Mouse (Mus musculus) bone marrow, adult 2 months (tissue): ENCODE measurements around the gene Frs3. TPM values are rescaled to one million over a fixed set of nuclear protein-coding genes. Genes with fewer than 3 reads are reported as not detected.

ENCODE experiments used
- H3K27ac ChIP-seq: fragments of 200-500 bp; 2 replicates; pipeline ENCODE4 v1.5.1; 2012; ENCODE audit warnings: low read depth, mild to moderate bottlenecking, control low read depth, inconsistent platforms, low read length; ENCODE audit not compliant: control insufficient read depth, poor library complexity, insufficient read depth
- H3K4me1 ChIP-seq: fragments of 200-500 bp; 2 replicates; pipeline ENCODE4 v1.6.1; 2011; ENCODE audit warnings: low read length; ENCODE audit not compliant: control insufficient read depth, insufficient read depth
- H3K4me3 ChIP-seq: fragments of 200-500 bp; replicated peaks from 2 replicates; pipeline ENCODE3; 2011; ENCODE audit warnings: mild to moderate bottlenecking, low read depth, low read length, control low read depth; ENCODE audit not compliant: control insufficient read depth
- CTCF ChIP-seq: fragments of 200-500 bp; IDR thresholded peaks from 2 replicates; pipeline ENCODE4 v1.5.1; 2011; ENCODE audit warnings: low read length, control low read depth; ENCODE audit not compliant: control insufficient read depth, insufficient read depth
- POLR2A ChIP-seq: fragments of 200-500 bp; IDR thresholded peaks from 2 replicates; pipeline ENCODE4 v1.6.1; 2011; ENCODE audit warnings: low read depth, mild to moderate bottlenecking, control low read depth, low read length, borderline replicate concordance; ENCODE audit not compliant: control insufficient read depth
- WGBS: fragments of 180-500 bp; shearing (Covaris S2); methylation state at CpG from one replicate; pipeline ENCODE4 v1.1.7; 2018; 5-methylcytosine and 5-hydroxymethylcytosine counted together
- polyA plus RNA-seq: library from polyadenylated mRNA; stranded (reverse); fragments of >200 nt; gene quantifications from 2 replicates; pipeline ENCODE4 v1.2.4, GENCODE M21; 2011; ENCODE audit warnings: low replicate concordance; ENCODE audit not compliant: missing spikeins, insufficient read depth, insufficient read length

Gene Frs3
- polyA plus RNA-seq, 1 experiment, result not detected

GRCm38 (mm10) chr17:47663009-47663713 lies 25.7 kb upstream of the Frs3 start:
- no peak overlapping the region for H3K4me3 ChIP-seq
- 91% methylated on average over 9 of the region's 9 CpGs for WGBS

GRCm38 (mm10) chr17:47664474-47664873 lies 24.4 kb upstream of the Frs3 start:
- TF ChIP-seq CTCF (no peak), POLR2A (no peak)
- H3K27ac ChIP-seq, result no peak overlapping the region
- no peaks in the 10 kb centered on the region for H3K4me1 ChIP-seq
- 73% methylated on average over 7 of the region's 7 CpGs for WGBS
- H3K4me3 ChIP-seq, result no peak overlapping the region

More at GRCm38 (mm10) chr17:47663009-47663713, 25.7 kb upstream of the Frs3 start:
- Histone ChIP-seq H3K27ac (no peak overlapping the region), H3K4me1 (no peaks in the 10 kb centered on the region)
- no peak for TF ChIP-seq POLR2A
- no peak for TF ChIP-seq CTCF

- peaks cover 1% of the 10 kb centered on the region; the same call in 1 of the 2 replicates for H3K4me1 ChIP-seq
- H3K27ac ChIP-seq, result no peak overlapping the region
- 73% methylated on average over 4 of the region's 4 CpGs for WGBS
- H3K4me3 ChIP-seq, result no peak overlapping the region
- TF ChIP-seq CTCF (no peak), POLR2A (no peak)
Observed at GRCm38 (mm10) chr17:47669166-47669565, 19.7 kb upstream of the Frs3 start.

DNA sequence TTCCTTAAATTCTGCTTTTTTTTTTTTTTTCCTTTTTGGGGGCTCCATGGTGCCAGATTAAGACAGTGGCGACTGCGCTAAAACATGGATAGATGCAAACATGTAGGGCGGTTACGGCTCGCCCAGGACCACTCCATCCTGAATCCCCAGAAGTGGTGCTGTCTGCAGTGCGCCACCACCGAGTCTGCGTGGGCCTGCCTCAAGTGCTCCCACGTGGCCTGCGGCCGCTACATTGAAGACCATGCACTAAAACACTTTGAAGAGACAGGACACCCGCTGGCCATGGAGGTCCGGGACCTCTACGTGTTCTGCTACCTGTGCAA lies 16.9 kb upstream of the Frs3 start:
- H3K4me1 ChIP-seq, result peaks cover 1% of the 10 kb centered on the region; the same call in 1 of the 2 replicates
- TF ChIP-seq CTCF (no peak), POLR2A (no peak)
- no peak overlapping the region for H3K4me3 ChIP-seq
- WGBS, result 64% methylated on average over 14 of the region's 14 CpGs
- H3K27ac ChIP-seq, result no peak overlapping the region

- 17% methylated on average over 68 of the region's 68 CpGs for WGBS
- H3K4me3 ChIP-seq, result no peak overlapping the region
- TF ChIP-seq POLR2A (no peak), CTCF (no peak)
Observed at GRCm38 (mm10) chr17:47672311-47673111, 16.3 kb upstream of the Frs3 start.

DNA sequence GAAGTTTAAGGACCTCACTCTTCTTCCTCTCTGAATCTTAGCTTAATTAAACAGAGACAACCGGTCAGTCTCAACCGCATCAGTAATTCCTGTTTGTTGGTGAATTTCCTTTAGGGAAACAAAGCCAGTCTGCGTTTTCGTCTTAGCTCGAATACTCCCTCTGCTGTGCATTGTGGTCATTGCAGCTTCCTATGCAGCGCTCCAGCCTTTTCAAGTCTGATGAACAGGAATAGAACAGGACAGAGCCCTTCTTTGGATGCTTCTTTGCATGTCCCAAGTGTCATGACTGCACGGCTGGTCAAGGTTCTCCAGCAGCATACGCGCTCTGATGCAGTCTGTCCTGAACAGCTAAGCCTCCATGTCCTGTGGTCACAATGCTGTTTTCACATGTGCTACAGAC lies 12.2 kb upstream of the Frs3 start:
- WGBS, result 33% methylated on average over 9 of the region's 9 CpGs
- TF ChIP-seq POLR2A (no peak), CTCF (peak; percentile 49)
- no peak overlapping the region for H3K27ac ChIP-seq
- no peak overlapping the region for H3K4me3 ChIP-seq
- peaks cover 1% of the 10 kb centered on the region; the same call in 1 of the 2 replicates for H3K4me1 ChIP-seq

More at GRCm38 (mm10) chr17:47672311-47673111, 16.3 kb upstream of the Frs3 start:
- H3K4me1 ChIP-seq, result peaks cover 1% of the 10 kb centered on the region; the same call in 1 of the 2 replicates
- H3K27ac ChIP-seq, result no peak overlapping the region

GRCm38 (mm10) chr17:47678238-47678637 lies 10.6 kb upstream of the Frs3 start:
- H3K27ac ChIP-seq, result no peak overlapping the region
- 91% methylated on average over 5 of the region's 5 CpGs for WGBS
- TF ChIP-seq POLR2A (no peak), CTCF (no peak)
- no peak overlapping the region for H3K4me3 ChIP-seq
- H3K4me1 ChIP-seq, result peaks cover 1% of the 10 kb centered on the region; the same call in 1 of the 2 replicates

DNA sequence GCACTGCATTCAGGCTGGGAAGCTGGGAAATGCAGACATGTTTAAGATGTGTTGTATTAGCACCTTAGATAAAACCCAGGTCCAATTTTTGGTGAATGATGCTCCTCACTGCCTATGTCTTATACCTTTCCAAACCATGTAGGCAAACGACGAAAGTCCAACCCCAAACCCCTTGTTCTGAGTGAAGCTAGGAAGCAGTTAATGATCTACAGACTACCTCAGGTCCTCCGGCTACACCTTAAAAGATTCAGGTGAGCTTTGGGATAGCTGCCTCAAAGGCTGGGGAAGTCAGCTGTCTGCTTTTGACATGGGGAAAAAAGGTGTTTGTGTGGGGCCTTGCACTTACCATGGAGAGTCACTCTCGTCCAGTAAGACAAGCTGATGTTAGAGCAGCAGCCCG lies 10.1 kb upstream of the Frs3 start:
- 96% methylated on average over 5 of the region's 5 CpGs for WGBS
- Histone ChIP-seq H3K4me3 (no peak overlapping the region), H3K27ac (no peak overlapping the region), H3K4me1 (peaks cover 1% of the 10 kb centered on the region; the same call in 1 of the 2 replicates)
- TF ChIP-seq POLR2A (no peak), CTCF (no peak)
